ENCODE assay signal across 35 mouse cellular contexts in the genomic region with DNA sequence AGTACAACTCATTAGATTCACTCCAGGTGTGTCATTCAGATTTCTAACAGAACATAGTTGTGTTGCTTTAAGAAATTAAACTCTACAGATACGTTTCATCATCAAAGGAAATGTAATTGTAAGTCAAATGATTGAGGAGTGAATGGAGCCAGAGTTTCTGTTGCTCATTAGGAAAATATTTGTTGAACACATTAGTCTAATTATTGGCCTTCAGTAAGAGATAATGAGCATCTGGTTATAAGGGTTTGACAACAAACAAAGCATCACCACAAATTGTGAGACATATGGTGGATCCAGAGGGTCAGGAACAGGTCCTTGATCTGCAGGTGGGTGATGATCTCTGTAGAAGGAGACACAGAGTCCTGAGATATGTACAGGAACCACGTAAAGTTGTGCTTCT.
"Had no signal": no experiment of that assay in that cellular context is flagged by ENCODE, and none has a peak within 500 bp of the region (broad histone marks: within the 10 kb centered on the region; RNA-seq: fewer than 3 reads in every experiment).

No protein-coding gene starts in this region.

- H3K27me3 ChIP-seq: heart, embryonic 12.5 days; heart, embryonic 13.5 days; heart, embryonic 15.5 days; hindbrain, embryonic 12.5 days; hindbrain, embryonic 13.5 days; hindbrain, embryonic 15.5 days; intestine, embryonic 15.5 days; kidney, embryonic 15.5 days had no signal

- H3K36me3 ChIP-seq: heart, embryonic 10.5 days; heart, embryonic 12.5 days; heart, embryonic 13.5 days; heart, embryonic 15.5 days; hindbrain, embryonic 10.5 days; hindbrain, embryonic 12.5 days; hindbrain, embryonic 13.5 days; hindbrain, embryonic 15.5 days; intestine, embryonic 15.5 days; kidney, embryonic 15.5 days had no signal

- H3K27ac ChIP-seq: heart, embryonic 10.5 days; heart, embryonic 13.5 days; heart, embryonic 15.5 days; hindbrain, embryonic 10.5 days; hindbrain, embryonic 12.5 days; hindbrain, embryonic 13.5 days; hindbrain, embryonic 14.5 days; hindbrain, embryonic 15.5 days; hindbrain, postnatal 0 days; intestine, embryonic 15.5 days; kidney, embryonic 15.5 days; kidney, postnatal 0 days; layer of hippocampus, adult 2 months had no signal

- H3K4me2 ChIP-seq: heart, embryonic 11.5 days; heart, embryonic 12.5 days; heart, embryonic 13.5 days; heart, embryonic 15.5 days; hindbrain, embryonic 12.5 days; hindbrain, embryonic 13.5 days; hindbrain, embryonic 14.5 days; hindbrain, embryonic 15.5 days; intestine, embryonic 15.5 days; kidney, embryonic 15.5 days had no signal

- H3K9me3 ChIP-seq: heart, embryonic 10.5 days; heart, embryonic 12.5 days; heart, embryonic 13.5 days; heart, embryonic 15.5 days; hindbrain, embryonic 10.5 days; hindbrain, embryonic 12.5 days; hindbrain, embryonic 13.5 days; hindbrain, embryonic 15.5 days; intestine, embryonic 15.5 days; kidney, embryonic 15.5 days had no signal

- H3K4me3 ChIP-seq: heart, embryonic 10.5 days; heart, embryonic 12.5 days; heart, embryonic 13.5 days; heart, embryonic 15.5 days; hindbrain, embryonic 10.5 days; hindbrain, embryonic 12.5 days; hindbrain, embryonic 13.5 days; hindbrain, embryonic 15.5 days; intestine, embryonic 15.5 days; kidney, embryonic 15.5 days; layer of hippocampus, adult 2 months had no signal

- DNase-seq: heart, postnatal 10 days; heart, postnatal 14 days; heart, postnatal 36 days; heart, postnatal 4 days; kidney, adult 11 months; kidney, adult 18-20 months; kidney, adult 2 months; kidney, adult 8-10 months; kidney, adult 9 months; kidney, postnatal 10 days; kidney, postnatal 14 days; kidney, postnatal 25 days; kidney, postnatal 36 days; kidney, postnatal 4 days; layer of hippocampus, adult 9-11 months; layer of hippocampus, postnatal 36 days had no signal

- H3K4me1 ChIP-seq: heart, embryonic 10.5 days; heart, embryonic 12.5 days; heart, embryonic 13.5 days; heart, embryonic 15.5 days; hindbrain, embryonic 10.5 days; hindbrain, embryonic 12.5 days; hindbrain, embryonic 13.5 days; hindbrain, embryonic 15.5 days; intestine, embryonic 15.5 days; kidney, embryonic 15.5 days had no signal

- ATAC-seq: hindbrain, embryonic 16.5 days; hindbrain, postnatal 0 days; inflammation-experienced regulatory T-cells, adult 6 months; intestine, embryonic 15.5 days; intestine, embryonic 16.5 days; intestine, postnatal 0 days had no signal

- H3K9ac ChIP-seq: heart, embryonic 12.5 days; heart, embryonic 13.5 days; heart, embryonic 15.5 days; hindbrain, embryonic 12.5 days; hindbrain, embryonic 13.5 days; hindbrain, embryonic 14.5 days; hindbrain, embryonic 15.5 days; intestine, embryonic 15.5 days; kidney, embryonic 15.5 days had no signal
